Mouse (Mus musculus): ENCODE data around the gene Scn5a. TPM values are rescaled to one million over a fixed set of nuclear protein-coding genes. Genes with fewer than 3 reads are reported as not detected.

Scn5a gene
- polyA plus RNA-seq, 1 experiment from 2014 or later, result 3.2 TPM

- H3K9ac ChIP-seq, result no peak overlapping the region
- no peak overlapping the region for H3K4me2 ChIP-seq
- ATAC-seq (ENCODE audit: low FRiP score), result no peak
- WGBS, result 93% methylated on average over 12 of the region's 12 CpGs
- H3K27ac ChIP-seq, result no peak overlapping the region
- H3K36me3 ChIP-seq (replicated peaks), result peaks cover 77% of the 10 kb centered on the region
- H3K4me3 ChIP-seq (replicated peaks), result no peak overlapping the region
- no peaks in the 10 kb centered on the region for H3K4me1 ChIP-seq
- H3K27me3 ChIP-seq, result no peaks in the 10 kb centered on the region
- H3K9me3 ChIP-seq, result no peaks in the 10 kb centered on the region
These were observed 140.8 kb downstream of the Scn5a start for GRCm38 (mm10) chr9:119438065-119438464.

- Histone ChIP-seq H3K4me3 (replicated peaks) (no peak overlapping the region), H3K27me3 (no peaks in the 10 kb centered on the region), H3K9me3 (no peaks in the 10 kb centered on the region), H3K4me2 (no peak overlapping the region), H3K9ac (no peak overlapping the region), H3K4me1 (no peaks in the 10 kb centered on the region), H3K27ac (no peak overlapping the region), H3K36me3 (replicated peaks) (peaks cover 94% of the 10 kb centered on the region)
- 94% methylated on average over 2 of the region's 2 CpGs for WGBS
- no peak for ATAC-seq (ENCODE audit: low FRiP score)
These were observed 143.0 kb downstream of the Scn5a start for GRCm38 (mm10) chr9:119435855-119436254.

Other genes starting within 250 kb of the Scn5a start
- gene Acaa1a, start 239.3 kb downstream of the Scn5a start, polyA plus RNA-seq (2016; fragmentation: Nextera tagmentation; extraction: Ambion mirVana), result 73.4 and 75.9 TPM in 2 replicates
- 5.6 and 5.9 TPM in 2 replicates for gene Myd88, start 237.6 kb downstream of the Scn5a start, polyA plus RNA-seq (2016; fragmentation: Nextera tagmentation; extraction: Ambion mirVana)
- gene Xylb, start 221.6 kb downstream of the Scn5a start, polyA plus RNA-seq (2016; fragmentation: Nextera tagmentation; extraction: Ambion mirVana), result 7.0 and 7.4 TPM in 2 replicates
- not detected in 2 replicates for gene Slc22a14, start 213.5 kb downstream of the Scn5a start, polyA plus RNA-seq (2016; fragmentation: Nextera tagmentation; extraction: Ambion mirVana)
- gene Acvr2b, start 176.9 kb downstream of the Scn5a start, polyA plus RNA-seq (2016; fragmentation: Nextera tagmentation; extraction: Ambion mirVana), result 86.0 and 104 TPM in 2 replicates
- gene Exog, start 134.1 kb downstream of the Scn5a start, polyA plus RNA-seq (2016; fragmentation: Nextera tagmentation; extraction: Ambion mirVana), result 45.8 and 47.3 TPM in 2 replicates
- gene Scn10a, start 140.3 kb upstream of the Scn5a start, polyA plus RNA-seq (2016; fragmentation: Nextera tagmentation; extraction: Ambion mirVana), result 0.08 TPM in 1 of 2 replicates, not detected in the other
- 0.87 and 0.88 TPM in 2 replicates for gene Scn11a, start 246.4 kb upstream of the Scn5a start, polyA plus RNA-seq (2016; fragmentation: Nextera tagmentation; extraction: Ambion mirVana)

All from forebrain, embryonic 12.5 days (tissue).